Mouse (Mus musculus) macrophage (primary cell): ENCODE measurements around the gene Celf2. TPM values are rescaled to one million over a fixed set of nuclear protein-coding genes. Genes with fewer than 3 reads are reported as not detected.

ENCODE experiments used
- H3K27ac ChIP-seq: fragments of 350-480 bp; formaldehyde crosslinking; 2 replicates; pipeline ENCODE4 v1.9.0; 2021
- H3K36me3 ChIP-seq: fragments of 350-480 bp; formaldehyde crosslinking; 2 replicates; pipeline ENCODE4 v1.9.0; 2021; ENCODE audit errors: inconsistent target
- H3K4me3 ChIP-seq: fragments of 350-480 bp; formaldehyde crosslinking; 2 replicates; pipeline ENCODE4 v1.9.0; 2021; ENCODE audit errors: inconsistent target
- H3K79me2 ChIP-seq: fragments of 350-480 bp; formaldehyde crosslinking; 2 replicates; pipeline ENCODE4 v1.9.0; 2021; ENCODE audit errors: inconsistent target
- WGBS: methylation state at CpG from one replicate; pipeline ENCODE4 v1.1.7; 2026; ENCODE audit warnings: inconsistent platforms; ENCODE audit not compliant: missing documents; 5-methylcytosine and 5-hydroxymethylcytosine counted together
- polyA plus RNA-seq: library from polyadenylated mRNA; stranded (reverse); fragments of 250-400 nt; gene quantifications from 3 replicates; pipeline ENCODE4 v1.2.4, GENCODE M21; 2018; ENCODE audit warnings: inconsistent platforms

The Celf2 gene
- polyA plus RNA-seq, 1 experiment from 2014 or later: 142 TPM

DNA sequence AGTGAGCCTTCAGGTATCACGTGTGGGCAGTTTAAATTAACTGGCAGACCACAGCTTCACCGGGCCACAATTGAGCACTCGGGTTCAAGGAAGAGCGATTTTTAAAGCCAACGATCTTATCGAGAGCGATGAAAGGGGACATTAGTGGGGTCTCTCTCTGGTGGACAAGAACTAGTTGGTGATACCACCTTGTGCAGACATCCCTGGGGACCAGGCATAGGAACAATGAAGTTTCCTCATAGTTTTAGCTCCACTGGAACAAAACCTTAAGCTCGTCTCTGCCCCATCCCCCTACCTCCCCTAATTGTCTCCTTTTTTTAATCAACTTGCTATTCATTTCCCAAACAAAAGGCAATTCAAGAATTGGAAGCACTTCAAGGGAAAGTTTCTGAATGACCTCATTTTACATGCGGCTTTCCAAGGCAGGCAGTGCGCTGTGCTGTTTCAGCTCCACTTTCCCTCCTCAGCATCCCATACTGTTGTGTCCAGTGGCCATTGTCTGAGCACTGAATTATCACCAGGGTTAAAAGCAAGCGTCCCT lies 634.2 kb downstream of the Celf2 start:
- Histone ChIP-seq H3K79me2 (no peaks in the 10 kb centered on the region), H3K27ac (no peak overlapping the region), H3K4me3 (no peak overlapping the region), H3K36me3 (no peaks in the 10 kb centered on the region)
- WGBS: 74% methylated on average over 11 of the region's 11 CpGs

DNA sequence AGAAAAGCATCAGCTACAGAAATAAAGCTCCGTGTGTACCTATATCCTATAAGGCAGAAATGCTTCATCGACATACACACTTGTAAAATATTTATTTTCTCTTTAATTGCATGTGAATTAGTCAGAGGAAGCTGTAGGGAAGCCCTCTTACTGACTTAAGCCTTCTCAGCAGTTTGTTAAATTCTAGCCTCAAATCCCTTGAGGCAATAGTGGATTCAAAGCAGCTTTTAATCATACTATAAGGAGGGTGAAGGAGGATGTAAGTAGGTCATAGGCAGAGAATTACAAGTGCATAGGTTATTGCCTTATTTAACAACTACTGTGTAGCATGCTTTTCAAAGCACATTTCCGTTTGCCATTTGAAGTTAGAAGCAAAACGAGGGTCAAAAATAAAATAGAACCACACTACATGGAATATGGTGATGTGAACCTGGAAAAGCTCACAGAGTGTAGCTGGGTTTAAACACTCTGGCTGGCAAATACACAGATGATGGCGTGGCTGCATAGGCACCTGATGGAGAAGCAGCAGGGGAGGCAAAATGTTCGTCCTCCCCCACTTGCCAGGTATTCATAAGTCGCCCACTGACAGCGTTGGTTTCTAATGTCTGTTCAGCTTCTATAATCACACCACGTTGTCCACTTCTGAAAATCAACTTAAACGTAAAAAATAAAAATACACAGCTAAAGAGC lies 635.0 kb downstream of the Celf2 start:
- no peaks in the 10 kb centered on the region for H3K36me3 ChIP-seq
- H3K27ac ChIP-seq: no peak overlapping the region
- H3K79me2 ChIP-seq: no peaks in the 10 kb centered on the region
- WGBS: 85% methylated on average over 10 of the region's 10 CpGs
- no peak overlapping the region for H3K4me3 ChIP-seq

DNA sequence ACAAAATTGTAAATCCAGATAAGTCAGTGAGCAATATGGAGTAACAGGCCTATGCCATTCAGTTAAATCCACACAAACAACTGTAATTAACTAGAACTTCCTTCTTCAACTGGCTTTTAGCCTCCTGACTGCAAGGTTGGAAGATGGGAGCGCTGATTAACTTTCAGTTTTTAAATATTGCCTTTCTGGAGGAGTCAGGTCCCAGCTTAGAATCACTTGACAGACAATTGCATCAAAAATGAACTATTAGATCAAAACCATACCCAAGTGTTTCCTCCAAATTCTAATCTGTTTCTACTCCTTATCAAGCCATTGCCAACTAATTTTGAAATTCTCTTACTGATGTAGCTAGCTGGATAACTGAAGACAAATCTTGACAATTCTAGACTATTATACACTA lies 635.7 kb downstream of the Celf2 start:
- Histone ChIP-seq H3K27ac (no peak overlapping the region), H3K4me3 (no peak overlapping the region), H3K36me3 (no peaks in the 10 kb centered on the region), H3K79me2 (no peaks in the 10 kb centered on the region)
- 94% methylated on average over 1 of the region's 1 CpGs for WGBS

DNA sequence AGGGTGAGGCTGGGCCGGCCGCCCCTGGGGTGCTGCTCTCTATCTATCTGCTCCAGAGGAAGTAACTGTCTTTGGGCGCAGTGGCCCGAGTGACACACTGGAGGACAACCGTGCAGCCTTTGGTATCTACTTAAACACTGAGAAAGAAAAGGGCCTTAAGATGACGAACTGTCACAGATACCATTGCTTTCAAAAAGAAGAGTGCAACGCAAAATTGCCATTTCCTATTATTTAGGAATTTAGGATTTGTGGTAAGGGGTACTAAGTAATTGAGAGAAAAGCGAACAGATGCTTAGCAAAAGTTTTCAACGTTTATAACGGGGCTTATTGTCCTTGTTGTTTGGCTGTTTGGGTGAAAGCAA lies 636.5 kb downstream of the Celf2 start:
- 27% methylated on average over 10 of the region's 10 CpGs for WGBS
- no peaks in the 10 kb centered on the region for H3K36me3 ChIP-seq
- H3K79me2 ChIP-seq: no peaks in the 10 kb centered on the region
- H3K27ac ChIP-seq: no peak overlapping the region
- H3K4me3 ChIP-seq: no peak overlapping the region

DNA sequence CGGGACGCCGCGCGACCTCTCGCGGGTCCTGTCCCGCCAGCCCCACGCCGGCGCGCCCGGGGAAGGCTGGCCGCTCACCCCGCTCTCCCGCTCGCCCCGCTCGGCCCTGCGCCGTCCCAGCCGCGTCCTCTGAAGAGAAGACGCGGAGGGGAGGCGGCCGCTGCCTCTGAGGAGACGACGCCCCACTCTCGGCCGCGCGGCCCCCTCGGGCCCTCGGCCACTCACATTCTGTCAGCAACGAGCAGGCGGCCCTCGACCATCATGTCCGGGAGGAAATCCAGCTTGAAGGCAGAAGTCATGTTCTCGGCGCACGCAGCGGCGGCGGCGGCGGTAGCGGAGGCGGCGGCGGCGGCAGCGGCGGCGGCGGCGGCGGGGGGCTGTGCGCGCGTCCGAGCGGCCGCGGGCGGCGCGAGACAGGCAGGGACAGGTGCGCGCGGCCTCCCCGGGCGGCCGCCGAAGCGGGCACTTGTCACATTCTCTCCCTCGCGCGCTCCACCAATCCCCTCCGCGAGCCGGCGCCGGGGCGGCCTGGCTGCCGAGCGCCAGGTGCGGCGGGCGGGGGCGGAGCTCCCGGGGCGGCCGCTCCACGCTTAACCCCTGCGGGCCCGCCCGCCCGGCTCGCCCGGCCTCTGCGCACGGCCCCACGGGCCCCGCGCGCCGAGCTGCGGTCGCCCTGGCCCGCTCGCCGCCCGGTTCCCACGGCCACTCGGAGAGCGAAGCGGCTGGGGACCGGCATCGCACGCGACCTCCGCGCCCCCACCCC lies 637.1 kb downstream of the Celf2 start:
- Histone ChIP-seq H3K79me2 (no peaks in the 10 kb centered on the region), H3K36me3 (no peaks in the 10 kb centered on the region), H3K27ac (no peak overlapping the region), H3K4me3 (no peak overlapping the region)
- WGBS: under 1% methylated on average over 113 of the region's 124 CpGs

DNA sequence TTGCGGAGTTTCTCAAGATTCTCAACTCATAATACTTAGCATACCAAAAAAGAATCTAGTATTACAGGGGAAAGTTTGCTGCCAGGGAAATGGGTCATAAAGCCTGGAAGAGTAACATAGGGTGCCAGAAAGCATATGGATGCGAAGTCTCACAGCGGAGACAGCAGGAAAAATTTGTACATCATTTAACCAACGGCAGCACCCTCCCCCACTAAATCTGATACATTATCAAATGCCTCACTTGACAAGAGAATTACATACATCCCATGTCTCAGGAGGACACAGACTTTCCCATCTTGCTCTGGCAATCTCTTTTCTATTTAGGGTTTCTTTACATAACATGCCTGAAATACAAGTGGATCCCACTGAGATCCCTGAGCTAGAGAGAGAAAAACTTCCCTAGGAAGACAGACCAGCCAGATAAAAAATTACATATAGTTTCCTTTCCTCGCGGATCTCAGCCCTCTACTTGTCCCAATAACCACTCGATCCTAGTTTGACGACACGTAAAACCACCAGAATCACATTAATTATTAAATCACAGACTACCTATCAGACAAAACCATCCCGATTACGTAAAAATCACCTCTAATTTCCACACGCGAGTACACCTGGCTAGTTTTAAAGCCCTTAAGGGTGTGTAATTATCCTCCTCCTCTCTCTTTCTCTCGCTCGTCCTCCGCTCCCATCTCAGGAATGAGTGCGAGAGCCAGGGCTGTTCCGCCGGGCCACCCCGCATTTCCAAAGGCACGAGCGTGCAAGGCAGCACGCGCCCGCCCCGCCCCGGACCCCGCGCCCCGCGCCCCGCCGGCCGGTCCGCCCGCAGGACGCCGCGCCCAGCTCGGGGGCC lies 637.9 kb downstream of the Celf2 start:
- Histone ChIP-seq H3K4me3 (no peak overlapping the region), H3K27ac (no peak overlapping the region), H3K36me3 (no peaks in the 10 kb centered on the region), H3K79me2 (no peaks in the 10 kb centered on the region)
- WGBS: 11% methylated on average over 32 of the region's 40 CpGs

DNA sequence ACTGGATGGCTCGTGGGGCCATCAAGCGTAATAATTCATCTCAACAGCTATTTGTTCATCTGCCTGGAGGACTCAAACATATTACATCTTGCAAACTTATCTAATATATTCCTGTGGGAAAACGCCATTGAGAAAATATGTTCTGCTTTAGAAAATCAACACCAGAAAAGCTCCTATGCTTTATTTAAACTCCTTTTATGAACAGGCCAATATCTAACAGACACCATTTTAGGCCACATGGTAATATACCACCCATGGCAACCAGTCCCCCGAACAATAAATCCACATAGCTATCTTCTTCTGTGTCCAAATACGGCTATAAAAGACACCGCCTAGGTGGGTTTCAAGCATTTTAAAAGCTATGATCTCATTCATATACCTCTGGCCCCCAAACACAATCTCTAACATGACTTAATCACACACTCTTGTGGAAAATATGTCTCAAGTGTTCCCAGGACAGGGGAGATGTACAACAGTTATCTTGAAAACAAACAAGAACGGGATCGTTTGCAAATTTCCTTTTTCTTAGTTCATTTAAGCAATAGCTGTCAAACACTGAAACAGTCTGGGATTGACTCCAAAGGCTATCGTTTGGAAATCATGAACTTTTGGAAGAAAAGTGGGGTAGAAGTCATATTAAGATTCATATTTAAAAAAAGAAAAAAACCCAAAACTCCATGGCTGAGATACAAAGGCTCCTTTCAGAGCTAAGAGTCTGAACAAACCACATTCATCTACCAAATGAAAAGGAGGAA lies 639.2 kb downstream of the Celf2 start:
- H3K36me3 ChIP-seq: no peaks in the 10 kb centered on the region
- WGBS: 93% methylated on average over 9 of the region's 9 CpGs
- H3K27ac ChIP-seq: no peak overlapping the region
- H3K4me3 ChIP-seq: no peak overlapping the region
- H3K79me2 ChIP-seq: no peaks in the 10 kb centered on the region

DNA sequence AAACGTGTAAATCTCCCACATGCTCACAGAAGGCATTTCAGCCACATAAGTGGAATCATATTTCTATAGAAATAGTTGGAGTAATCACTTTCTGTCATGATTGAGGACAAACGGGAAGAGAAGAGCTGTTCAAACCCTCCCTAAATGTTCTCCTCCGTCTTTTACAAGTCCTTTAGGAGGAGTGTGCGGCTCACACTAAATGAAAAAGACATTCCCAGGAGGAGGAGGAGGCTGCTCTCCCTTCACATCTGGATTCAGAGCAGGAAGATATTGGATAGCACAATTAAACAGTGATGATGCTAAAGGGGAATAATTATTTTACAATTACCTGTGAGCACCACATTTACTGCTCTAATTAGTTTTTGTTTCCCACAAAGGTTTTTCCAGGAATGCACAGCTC lies 642.1 kb downstream of the Celf2 start:
- H3K36me3 ChIP-seq: no peaks in the 10 kb centered on the region
- WGBS: 91% methylated on average over 4 of the region's 4 CpGs
- no peak overlapping the region for H3K4me3 ChIP-seq
- no peak overlapping the region for H3K27ac ChIP-seq
- H3K79me2 ChIP-seq: no peaks in the 10 kb centered on the region

DNA sequence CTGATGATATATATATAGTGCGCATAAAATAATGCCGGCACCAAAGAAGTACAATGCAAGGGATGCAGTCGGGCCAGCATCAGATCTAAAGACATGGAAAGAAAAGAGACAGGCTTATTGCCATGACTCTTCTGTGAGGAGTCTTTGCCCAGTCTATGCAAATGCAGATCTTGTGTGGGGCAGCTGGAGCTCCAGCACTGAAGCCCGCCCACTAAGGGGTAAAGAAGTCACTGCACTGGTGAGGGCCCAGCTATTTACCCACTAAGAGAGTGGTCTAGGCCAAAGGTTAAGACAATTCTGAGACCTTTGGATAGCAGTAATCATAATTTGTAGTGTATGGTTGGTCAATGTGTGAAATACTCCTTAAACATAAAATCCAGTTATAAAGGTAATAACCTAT lies 643.6 kb downstream of the Celf2 start:
- Histone ChIP-seq H3K79me2 (no peaks in the 10 kb centered on the region), H3K4me3 (no peak overlapping the region), H3K27ac (no peak overlapping the region), H3K36me3 (no peaks in the 10 kb centered on the region)
- 96% methylated on average over 4 of the region's 4 CpGs for WGBS

DNA sequence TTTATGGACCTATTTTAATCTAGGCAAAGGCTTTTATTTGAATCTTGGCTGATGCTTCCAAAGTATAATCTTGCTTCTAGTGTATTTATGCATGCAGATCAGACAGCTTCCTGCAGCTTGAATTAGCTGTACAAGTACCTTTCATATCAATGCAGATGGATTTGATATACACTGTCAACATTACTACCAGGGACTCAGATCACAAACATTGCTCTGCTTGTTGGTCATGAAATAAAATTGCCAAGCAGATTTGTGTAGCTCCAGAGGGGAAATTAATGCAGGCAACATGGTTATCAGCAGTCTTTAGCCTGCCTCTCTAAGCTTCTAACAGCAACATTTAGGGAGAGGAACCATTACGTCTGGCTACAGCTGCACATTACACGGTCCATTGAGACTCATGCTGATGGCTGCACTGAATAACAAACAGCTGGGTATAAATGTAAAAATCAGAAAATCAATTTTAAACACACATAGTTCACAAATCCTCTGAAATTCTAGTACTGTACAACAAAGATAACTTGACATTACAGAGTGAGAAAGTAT lies 659.2 kb downstream of the Celf2 start:
- no peaks in the 10 kb centered on the region for H3K36me3 ChIP-seq
- H3K79me2 ChIP-seq: no peaks in the 10 kb centered on the region
- H3K27ac ChIP-seq: no peak overlapping the region
- WGBS: 100% methylated on average over 2 of the region's 2 CpGs
- no peak overlapping the region for H3K4me3 ChIP-seq

DNA sequence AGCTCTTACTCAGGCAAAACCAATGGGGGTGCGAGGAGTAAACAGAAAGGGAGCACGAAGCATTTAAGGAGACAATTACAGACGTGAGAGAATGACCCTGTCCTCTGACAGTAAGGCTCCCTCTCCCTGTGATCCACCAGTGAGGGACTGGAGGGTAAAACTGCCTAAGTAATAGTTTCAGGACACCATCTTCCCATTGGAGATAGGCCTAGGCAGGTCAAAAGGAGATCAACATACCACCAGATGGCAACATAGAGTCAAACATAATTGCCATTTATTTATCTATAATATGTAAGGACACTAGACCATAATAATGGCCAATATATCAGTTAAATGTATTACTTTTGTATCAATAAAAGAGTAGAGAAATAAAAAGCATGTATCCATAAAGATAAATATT lies 660.0 kb downstream of the Celf2 start:
- Histone ChIP-seq H3K79me2 (no peaks in the 10 kb centered on the region), H3K27ac (no peak overlapping the region), H3K4me3 (no peak overlapping the region), H3K36me3 (no peaks in the 10 kb centered on the region)
- WGBS: 59% methylated on average over 3 of the region's 3 CpGs

DNA sequence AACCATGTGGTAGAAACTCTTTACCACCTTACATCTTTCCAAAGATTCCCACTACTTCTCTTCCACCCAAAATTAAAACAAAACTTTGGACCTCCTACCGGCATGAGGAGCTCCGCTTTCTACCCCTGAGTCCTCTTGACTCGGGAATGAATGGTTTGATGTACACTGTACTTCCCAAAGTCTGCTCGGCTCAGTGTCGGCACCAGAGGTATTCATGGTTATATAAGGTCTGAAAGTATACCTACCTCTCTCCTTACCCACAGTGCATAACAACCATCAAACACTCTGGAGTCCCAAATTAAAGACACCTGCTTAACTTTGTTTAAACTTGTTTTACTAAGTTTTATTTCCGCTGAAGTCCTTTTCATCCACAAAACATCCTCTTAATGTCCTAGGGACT lies 679.3 kb downstream of the Celf2 start:
- Histone ChIP-seq H3K36me3 (no peaks in the 10 kb centered on the region), H3K4me3 (no peak overlapping the region), H3K27ac (no peak overlapping the region), H3K79me2 (no peaks in the 10 kb centered on the region)
- WGBS: 98% methylated on average over 6 of the region's 6 CpGs

DNA sequence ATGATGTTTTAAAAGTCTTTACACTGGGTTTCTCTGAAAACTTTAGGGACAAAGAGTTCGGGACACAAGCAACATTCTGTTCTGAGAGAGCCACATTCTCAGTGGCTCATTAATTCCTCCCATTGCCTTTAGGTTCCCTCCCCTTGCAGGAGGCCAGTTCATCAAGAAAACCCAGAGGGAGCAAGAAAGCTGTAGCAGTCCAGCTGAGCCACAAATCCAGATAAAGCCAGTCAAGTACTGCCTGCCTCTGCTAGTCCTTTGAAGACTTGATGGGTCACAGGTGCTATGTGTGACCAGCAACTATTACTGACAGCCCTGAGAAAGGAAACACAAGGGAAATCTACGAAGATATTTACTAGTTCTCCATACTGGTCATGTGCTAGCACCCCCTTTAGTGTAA lies 681.8 kb downstream of the Celf2 start:
- no peak overlapping the region for H3K27ac ChIP-seq
- H3K4me3 ChIP-seq: no peak overlapping the region
- H3K79me2 ChIP-seq: no peaks in the 10 kb centered on the region
- WGBS: 83% methylated on average over 2 of the region's 2 CpGs
- no peaks in the 10 kb centered on the region for H3K36me3 ChIP-seq

DNA sequence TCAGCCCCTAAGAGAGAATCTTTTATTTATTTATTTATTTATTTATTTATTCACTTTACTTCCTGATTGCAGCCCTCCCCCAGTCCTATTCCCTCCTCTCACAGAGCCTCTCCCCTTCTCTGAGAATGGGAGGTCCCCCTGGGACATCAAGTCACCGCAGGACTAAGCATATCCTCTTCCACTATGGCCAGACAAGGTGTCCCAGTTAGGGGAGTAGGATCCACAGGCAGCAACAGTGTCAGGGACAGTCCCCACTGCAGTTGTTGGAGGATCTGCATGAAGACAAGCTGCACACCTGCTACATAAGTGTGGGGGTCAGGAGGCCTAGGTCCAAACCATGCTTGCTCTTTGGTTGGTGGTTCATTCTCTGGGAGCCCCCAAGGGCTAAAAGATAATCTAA lies 686.3 kb downstream of the Celf2 start:
- Histone ChIP-seq H3K4me3 (no peak overlapping the region), H3K79me2 (no peaks in the 10 kb centered on the region), H3K36me3 (no peaks in the 10 kb centered on the region), H3K27ac (no peak overlapping the region)
- WGBS: 90% methylated on average over 1 of the region's 1 CpGs
